Mouse (Mus musculus) CH12.LX (cell line): ENCODE results near the gene Amotl1. TPM values are rescaled to one million over a fixed set of nuclear protein-coding genes. Genes with fewer than 3 reads are reported as not detected.

ENCODE experiments used
- DNase-seq: peaks from one replicate; pipeline ENCODE4 v3.0.0-alpha.2; 2013; ENCODE audit errors: extremely low read depth
- H3K27ac ChIP-seq: 2 replicates; pipeline ENCODE4 v1.5.1; 2012; ENCODE audit warnings: low read depth, mild to moderate bottlenecking, control low read depth, moderate library complexity; ENCODE audit not compliant: insufficient read depth
- H3K27me3 ChIP-seq: replicated peaks from 2 replicates; pipeline ENCODE3; 2012; ENCODE audit warnings: inconsistent platforms
- H3K36me3 ChIP-seq, 2 experiments: replicated peaks in 1 of 2; 2 replicates each; pipeline versions ENCODE3 to v1.6.1; 2012; ENCODE audit warnings: inconsistent platforms in 1 of 2, low read length in 1 of 2, mild to moderate bottlenecking in 1 of 2, mixed read lengths in 1 of 2, moderate library complexity in 1 of 2; ENCODE audit not compliant: control insufficient read depth in 1 of 2, insufficient read depth in 1 of 2
- H3K4me1 ChIP-seq, 2 experiments: 2 replicates each; pipeline ENCODE4 v1.6.1; 2012; ENCODE audit warnings: inconsistent platforms in 1 of 2, moderate library complexity in 1 of 2; ENCODE audit not compliant: insufficient read depth in 2 of 2, control insufficient read depth in 1 of 2
- H3K4me2 ChIP-seq: 2 replicates; pipeline ENCODE4 v1.6.1; 2012; ENCODE audit warnings: low read depth, mild to moderate bottlenecking, control low read depth; ENCODE audit not compliant: poor library complexity, insufficient read depth, severe bottlenecking
- H3K4me3 ChIP-seq, 3 experiments: fragments of 150-350 bp in 1 of 3; sonication (generic) in 1 of 3; replicated peaks in 1 of 3; 2 replicates each; pipeline versions ENCODE3 to v1.5.1; 2011 to 2012; ENCODE audit warnings: low read depth in 2 of 3, low read length in 2 of 3, mild to moderate bottlenecking in 2 of 3, moderate library complexity in 2 of 3, control low read depth in 1 of 3, improper control_type of control experiment in 1 of 3, inconsistent platforms in 1 of 3, mixed read lengths in 1 of 3; ENCODE audit not compliant: poor library complexity in 1 of 3
- H3K79me2 ChIP-seq: replicated peaks from 2 replicates; pipeline ENCODE4 v1.6.1; 2012; ENCODE audit warnings: mild to moderate bottlenecking, moderate library complexity; ENCODE audit not compliant: control insufficient read depth, poor library complexity, insufficient read depth, severe bottlenecking; ENCODE audit errors: extremely low read depth
- H3K9ac ChIP-seq: 2 replicates; pipeline ENCODE4 v1.6.1; 2012; ENCODE audit warnings: low read depth, mild to moderate bottlenecking, control low read depth, moderate library complexity; ENCODE audit not compliant: insufficient read depth
- H3K9me3 ChIP-seq: replicated peaks from 2 replicates; pipeline ENCODE3; 2012; ENCODE audit warnings: low read length, inconsistent platforms, mixed read lengths
- BHLHE40 ChIP-seq: IDR thresholded peaks from 2 replicates; pipeline ENCODE4 v1.6.1; 2011; ENCODE audit warnings: mild to moderate bottlenecking, low read depth, low read length, improper control_type of control experiment
- CTCF ChIP-seq, 2 experiments: IDR thresholded peaks in 1 of 2; conservative IDR thresholded peaks in 1 of 2; 2 replicates each; pipeline ENCODE4 v1.5.1; 2011 to 2012; ENCODE audit warnings: low read depth in 2 of 2, low read length in 2 of 2, improper control_type of control experiment in 1 of 2, inconsistent platforms in 1 of 2, mild to moderate bottlenecking in 1 of 2, moderate library complexity in 1 of 2
- E2F4 ChIP-seq: IDR thresholded peaks from 2 replicates; pipeline ENCODE4 v1.6.1; 2011; ENCODE audit warnings: low read depth, low read length, improper control_type of control experiment; ENCODE audit not compliant: insufficient replicate concordance
- ELF1 ChIP-seq: IDR thresholded peaks from 2 replicates; pipeline ENCODE4 v1.6.1; 2014; ENCODE audit warnings: low read depth, mild to moderate bottlenecking, inconsistent platforms, low read length, improper control_type of control experiment
- EP300 ChIP-seq: IDR thresholded peaks from 2 replicates; pipeline ENCODE4 v1.6.1; 2011; ENCODE audit warnings: low read length, improper control_type of control experiment
- ETS1 ChIP-seq: conservative IDR thresholded peaks from 2 replicates; pipeline ENCODE4 v1.6.1; 2012; ENCODE audit warnings: low read depth, mild to moderate bottlenecking, inconsistent platforms, low read length, improper control_type of control experiment, moderate library complexity
- GABPA ChIP-seq: IDR thresholded peaks from 2 replicates; pipeline ENCODE4 v1.6.1; 2012; ENCODE audit warnings: low read depth, low read length, improper control_type of control experiment, inconsistent platforms; ENCODE audit not compliant: insufficient replicate concordance
- HCFC1 ChIP-seq: IDR thresholded peaks from 2 replicates; pipeline ENCODE4 v1.6.1; 2012; ENCODE audit warnings: low read depth, mild to moderate bottlenecking, inconsistent platforms, low read length, improper control_type of control experiment
- JUND ChIP-seq: conservative IDR thresholded peaks from 2 replicates; pipeline ENCODE4 v1.6.1; 2011; ENCODE audit warnings: low read depth, low read length, improper control_type of control experiment
- MAX ChIP-seq: IDR thresholded peaks from 2 replicates; pipeline ENCODE4 v1.6.1; 2011; ENCODE audit warnings: low read length, improper control_type of control experiment
- MAZ ChIP-seq: IDR thresholded peaks from 2 replicates; pipeline ENCODE4 v1.6.1; 2012; ENCODE audit warnings: low read depth, mild to moderate bottlenecking, inconsistent platforms, low read length, improper control_type of control experiment, moderate library complexity
- MEF2A ChIP-seq: IDR thresholded peaks from 2 replicates; pipeline ENCODE4 v1.6.1; 2014; ENCODE audit warnings: low read depth, mild to moderate bottlenecking, inconsistent platforms, low read length, improper control_type of control experiment, borderline replicate concordance
- NRF1 ChIP-seq: IDR thresholded peaks from 2 replicates; pipeline ENCODE4 v1.6.1; 2014; ENCODE audit warnings: low read depth, mild to moderate bottlenecking, inconsistent platforms, low read length, improper control_type of control experiment, moderate library complexity
- POLR2AphosphoS2 ChIP-seq: IDR thresholded peaks from 2 replicates; pipeline ENCODE4 v1.6.1; 2011; ENCODE audit warnings: low read depth, low read length, improper control_type of control experiment
- RCOR1 ChIP-seq: conservative IDR thresholded peaks from 2 replicates; pipeline ENCODE4 v1.6.1; 2012; ENCODE audit warnings: low read depth, mild to moderate bottlenecking, inconsistent platforms, low read length, improper control_type of control experiment
- TBP ChIP-seq: conservative IDR thresholded peaks from 2 replicates; pipeline ENCODE4 v1.6.1; 2011; ENCODE audit warnings: low read depth, low read length, improper control_type of control experiment
- TCF12 ChIP-seq: IDR thresholded peaks from 2 replicates; pipeline ENCODE4 v1.6.1; 2014; ENCODE audit warnings: low read depth, mild to moderate bottlenecking, inconsistent platforms, low read length, improper control_type of control experiment
- USF1 ChIP-seq: IDR thresholded peaks from 2 replicates; pipeline ENCODE4 v1.6.1; 2014; ENCODE audit warnings: low read depth, mild to moderate bottlenecking, inconsistent platforms, low read length, improper control_type of control experiment
- ZNF384 ChIP-seq: IDR thresholded peaks from 2 replicates; pipeline ENCODE4 v1.6.1; 2012; ENCODE audit warnings: low read depth, low read length, improper control_type of control experiment, inconsistent platforms
- dilution Hi-C: fragments of 300-500 bp; cut with MboI; formaldehyde crosslinking; loops from 2 replicates; pipeline ENCODE4 v1.14.3; 2020; ENCODE audit warnings: low sequenced_read_pairs; ENCODE audit not compliant: extremely low pct_unique_long_range_greater_than_20kb, extremely low pct_ligation_motif_present
- in situ Hi-C: fragments of 300-500 bp; cut with MboI; formaldehyde crosslinking; loops from 3 replicates; pipeline ENCODE4 v1.14.3; 2019; ENCODE audit warnings: low sequenced_read_pairs, low pct_ligation_motif_present, low pct_unique_long_range_greater_than_20kb, mixed read lengths
- polyA plus RNA-seq: library from polyadenylated mRNA; unstranded; fragments of >175 nt; gene quantifications from 2 replicates; pipeline ENCODE4 v1.2.1, GENCODE M21; 2012; ENCODE audit warnings: low read depth; ENCODE audit not compliant: insufficient read length
- total RNA-seq, 2 experiments: library from RNA; depleted of rRNA; stranded (reverse); fragments of 300-350 nt in 1 of 2; fragments of >200 nt in 1 of 2; gene quantifications; 2 replicates each; pipeline ENCODE4 v1.2.3; 2012 to 2014

The Amotl1 gene
- total and polyA plus RNA-seq, 3 experiments = 0.93 to 2.7 (median 1.2) TPM

DNA sequence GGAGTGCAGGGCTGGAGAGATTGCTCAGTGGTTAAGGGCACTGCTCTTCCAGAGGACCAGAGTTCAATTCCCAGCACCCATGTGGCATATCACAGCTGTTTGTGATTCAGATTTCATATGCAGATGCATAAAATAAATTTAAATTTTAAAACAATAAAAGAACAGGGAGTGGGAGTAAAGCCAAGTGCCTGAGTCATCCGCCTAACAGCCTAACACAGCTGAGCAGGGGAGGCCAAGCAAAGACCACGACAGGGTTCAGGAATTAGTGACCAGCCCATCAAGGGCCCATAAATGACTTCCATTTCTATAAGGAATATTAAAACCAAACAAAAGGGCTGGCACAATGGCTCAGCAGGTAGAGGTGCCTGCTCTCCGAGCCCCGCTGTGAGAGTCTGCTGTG is 84.3 kb downstream of the Amotl1 start:
- Histone ChIP-seq H3K4me1 (peaks cover 0 to 11% of the 10 kb centered on the region in 2 experiments; a peak in 1 of 4 replicates), H3K36me3 (peaks cover 0 to 23% of the 10 kb centered on the region in 2 experiments), H3K4me3 (no peak overlapping the region), H3K27me3 (no peaks in the 10 kb centered on the region), H3K9me3 (no peaks in the 10 kb centered on the region), H3K9ac (no peak overlapping the region), H3K27ac (no peak overlapping the region), H3K79me2 (no peaks in the 10 kb centered on the region), H3K4me2 (no peak overlapping the region)
- dilution Hi-C loops = no loop called here
- in situ Hi-C loops = no loop called here
- no peak for DNase-seq
- TF ChIP-seq BHLHE40 (no peak), HCFC1 (no peak), ZNF384 (no peak), MEF2A (no peak), TBP (no peak), GABPA (no peak), CTCF (conservative IDR thresholded peaks at IDR 0.05 in 1 of 2, IDR thresholded peaks at IDR 0.05 in 1 of 2; ENCODE audit: low read depth in 2 of 2, low read length in 2 of 2) (no peak), MAZ (no peak), MAX (no peak), RCOR1 (no peak), JUND (no peak), E2F4 (no peak), TCF12 (no peak), EP300 (no peak), USF1 (no peak), POLR2AphosphoS2 (no peak)

DNA sequence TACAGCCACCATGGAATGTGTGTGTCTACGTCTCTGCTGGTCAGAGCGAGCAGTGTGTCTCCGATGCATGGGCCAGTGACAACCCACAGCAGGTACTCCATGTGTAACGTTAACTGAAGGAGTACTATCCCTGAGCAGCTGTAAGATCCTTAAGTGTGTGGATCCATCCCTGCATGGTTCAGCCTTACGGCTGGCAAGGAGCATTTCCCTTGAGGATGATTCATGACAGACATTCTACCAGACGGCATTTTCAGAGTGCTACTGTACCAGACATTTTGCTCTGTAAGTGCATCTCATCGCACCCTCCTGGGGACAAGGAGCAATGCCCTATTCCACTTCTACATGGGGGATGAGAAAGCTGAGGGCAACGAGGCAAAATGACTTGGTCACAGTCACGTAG is 84.9 kb downstream of the Amotl1 start:
- DNase-seq = no peak
- no peaks in the 10 kb centered on the region for H3K79me2 ChIP-seq
- H3K4me1 ChIP-seq = peaks cover 0 to 11% of the 10 kb centered on the region in 2 experiments; a peak in 1 of 4 replicates
- H3K27me3 ChIP-seq = no peaks in the 10 kb centered on the region
- dilution Hi-C loops = no loop called here
- no peak overlapping the region for H3K4me2 ChIP-seq
- no peaks in the 10 kb centered on the region for H3K9me3 ChIP-seq
- H3K27ac ChIP-seq = no peak overlapping the region
- H3K36me3 ChIP-seq = peaks cover 0 to 25% of the 10 kb centered on the region in 2 experiments
- in situ Hi-C loops = no loop called here
- H3K4me3 ChIP-seq = no peak overlapping the region
- TF ChIP-seq RCOR1 = no peak
- TF ChIP-seq NRF1 = no peak
- TF ChIP-seq ETS1 = no peak
- TF ChIP-seq POLR2AphosphoS2 = no peak
- no peak for TF ChIP-seq ZNF384
- no peak for TF ChIP-seq GABPA
- TF ChIP-seq EP300 = no peak
- no peak for TF ChIP-seq MEF2A
- TF ChIP-seq ELF1 = no peak
- no peak overlapping the region for H3K9ac ChIP-seq
